Mouse (Mus musculus): Measurements from ENCODE around the gene Adam12. TPM values are rescaled to one million over a fixed set of nuclear protein-coding genes. Genes with fewer than 3 reads are reported as not detected.

Adam12 gene
- polyA plus RNA-seq, 2 experiments: 17.0 to 18.1 TPM

DNA sequence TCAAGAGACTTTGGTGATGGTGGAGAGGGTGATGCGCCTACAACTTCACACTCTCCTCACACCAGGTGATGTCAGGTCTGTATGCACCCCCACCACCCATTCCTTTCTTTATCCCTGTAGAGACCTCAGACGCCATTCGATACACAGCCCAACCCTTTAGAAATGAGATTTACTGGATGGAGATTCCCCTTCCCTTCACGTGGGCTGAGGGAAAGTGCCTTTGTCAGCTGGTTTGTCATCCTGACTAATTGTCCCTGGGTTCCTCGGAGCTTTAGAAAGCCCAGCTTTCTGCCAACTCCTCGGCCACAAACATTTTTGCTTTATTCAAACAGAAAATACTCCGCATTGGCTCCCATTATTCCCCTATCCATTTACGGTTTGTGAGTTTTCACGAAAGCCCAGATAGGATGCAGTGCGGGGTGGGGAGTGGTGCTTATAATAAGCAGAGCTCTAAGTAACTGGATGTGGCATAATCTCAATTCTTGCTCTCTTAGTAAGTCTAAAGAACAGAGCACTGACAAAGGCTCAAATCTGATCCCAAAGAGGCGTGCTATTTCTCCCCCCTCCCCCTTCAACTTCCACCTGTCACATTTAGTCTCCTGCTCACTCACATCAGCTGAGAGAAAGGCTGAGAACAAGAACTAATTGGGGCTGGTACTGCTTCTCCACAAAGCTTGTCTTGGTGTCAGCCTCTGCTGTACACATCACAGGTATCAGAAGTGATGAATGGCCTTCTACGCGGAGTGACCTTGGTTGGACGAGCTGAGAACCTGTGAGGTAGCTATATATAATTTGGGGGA lies 143.2 kb downstream of the Adam12 start:
- Histone ChIP-seq H3K27me3 (ENCODE audit: control insufficient read depth, insufficient read depth, low read length) (no peaks in the 10 kb centered on the region), H3K36me3 (ENCODE audit: control insufficient read depth, insufficient read depth, low read length) (no peaks in the 10 kb centered on the region), H3K4me3 (replicated peaks; ENCODE audit: low read length) (no peak overlapping the region), H3K9ac (ENCODE audit: low read depth, low read length, severe bottlenecking) (no peak overlapping the region), H3K4me1 (ENCODE audit: control insufficient read depth, insufficient read depth, low read length) (peaks cover 13% of the 10 kb centered on the region), H3K27ac (replicated peaks; ENCODE audit: low read depth, low read length) (no peak overlapping the region), H3K9me3 (ENCODE audit: control insufficient read depth, low read length) (no peaks in the 10 kb centered on the region), H3K4me2 (replicated peaks; ENCODE audit: low read depth, low read length, severe bottlenecking) (no peak overlapping the region)
- WGBS: 76% methylated on average over 14 of the region's 14 CpGs
- no peak for TF ChIP-seq POLR2A (IDR thresholded peaks at IDR 0.05; ENCODE audit: borderline replicate concordance, extremely low read depth, insufficient read depth, insufficient read length)
- DNase-seq (ENCODE audit: low spot score) (no peak), ATAC-seq (ENCODE audit: low FRiP score, low read depth) (no peak)

DNA sequence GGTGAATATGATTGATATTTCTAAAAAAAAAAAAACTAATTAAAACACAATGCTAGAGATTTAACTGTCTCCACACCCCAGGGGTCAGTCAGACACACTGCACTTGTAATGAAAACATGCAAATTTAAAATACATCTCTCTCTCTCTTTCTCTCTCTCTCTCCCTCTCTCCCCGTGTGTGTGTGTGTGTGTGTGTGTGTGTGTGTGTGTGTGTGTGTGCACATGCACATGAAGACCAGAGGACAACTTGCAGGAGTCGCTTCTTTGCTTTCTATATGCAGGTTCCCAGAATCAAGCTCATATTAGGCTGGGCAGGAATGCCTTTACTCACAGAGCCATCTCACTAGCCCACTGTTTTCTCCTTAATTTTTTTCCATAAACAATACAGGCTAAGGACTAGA lies 146.6 kb downstream of the Adam12 start:
- Histone ChIP-seq H3K36me3 (ENCODE audit: control insufficient read depth, insufficient read depth, low read length) (no peaks in the 10 kb centered on the region), H3K9me3 (ENCODE audit: control insufficient read depth, low read length) (no peaks in the 10 kb centered on the region), H3K27ac (replicated peaks; ENCODE audit: low read depth, low read length) (no peak overlapping the region), H3K4me1 (ENCODE audit: control insufficient read depth, insufficient read depth, low read length) (peaks cover 2% of the 10 kb centered on the region; the same call in 1 of the 2 replicates), H3K4me2 (replicated peaks; ENCODE audit: low read depth, low read length, severe bottlenecking) (no peak overlapping the region), H3K4me3 (replicated peaks; ENCODE audit: low read length) (no peak overlapping the region), H3K27me3 (ENCODE audit: control insufficient read depth, insufficient read depth, low read length) (no peaks in the 10 kb centered on the region), H3K9ac (ENCODE audit: low read depth, low read length, severe bottlenecking) (no peak overlapping the region)
- no peak for ATAC-seq (ENCODE audit: low FRiP score, low read depth)
- no peak for DNase-seq (ENCODE audit: low spot score)
- TF ChIP-seq POLR2A (IDR thresholded peaks at IDR 0.05; ENCODE audit: borderline replicate concordance, extremely low read depth, insufficient read depth, insufficient read length): no peak
- 93% methylated on average over 2 of the region's 2 CpGs for WGBS

DNA sequence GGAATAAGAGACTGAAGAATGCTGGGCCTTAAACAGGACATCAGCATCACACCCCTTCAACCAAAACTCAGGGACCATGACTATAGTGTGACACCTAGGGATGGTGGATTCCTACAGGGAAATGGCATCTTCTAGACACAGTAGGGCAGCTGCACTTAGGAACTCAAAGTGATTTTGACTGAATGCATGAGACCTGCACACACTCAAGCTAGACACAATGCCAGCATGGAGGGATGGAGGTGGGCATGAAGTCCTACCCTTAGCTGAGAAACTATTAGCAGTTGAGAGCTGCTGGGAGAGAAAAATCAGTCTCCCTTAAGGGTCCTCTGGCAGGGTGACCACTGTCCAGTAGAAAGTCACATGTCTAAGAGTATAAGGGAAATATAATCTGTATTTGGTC lies 147.0 kb downstream of the Adam12 start:
- Histone ChIP-seq H3K4me3 (replicated peaks; ENCODE audit: low read length) (no peak overlapping the region), H3K4me2 (replicated peaks; ENCODE audit: low read depth, low read length, severe bottlenecking) (no peak overlapping the region), H3K27ac (replicated peaks; ENCODE audit: low read depth, low read length) (no peak overlapping the region), H3K9me3 (ENCODE audit: control insufficient read depth, low read length) (no peaks in the 10 kb centered on the region), H3K4me1 (ENCODE audit: control insufficient read depth, insufficient read depth, low read length) (peaks cover 2% of the 10 kb centered on the region; the same call in 1 of the 2 replicates), H3K36me3 (ENCODE audit: control insufficient read depth, insufficient read depth, low read length) (no peaks in the 10 kb centered on the region), H3K9ac (ENCODE audit: low read depth, low read length, severe bottlenecking) (no peak overlapping the region), H3K27me3 (ENCODE audit: control insufficient read depth, insufficient read depth, low read length) (no peaks in the 10 kb centered on the region)
- no peak for TF ChIP-seq POLR2A (IDR thresholded peaks at IDR 0.05; ENCODE audit: borderline replicate concordance, extremely low read depth, insufficient read depth, insufficient read length)
- no peak for DNase-seq (ENCODE audit: low spot score)
- ATAC-seq (ENCODE audit: low FRiP score, low read depth): no peak

DNA sequence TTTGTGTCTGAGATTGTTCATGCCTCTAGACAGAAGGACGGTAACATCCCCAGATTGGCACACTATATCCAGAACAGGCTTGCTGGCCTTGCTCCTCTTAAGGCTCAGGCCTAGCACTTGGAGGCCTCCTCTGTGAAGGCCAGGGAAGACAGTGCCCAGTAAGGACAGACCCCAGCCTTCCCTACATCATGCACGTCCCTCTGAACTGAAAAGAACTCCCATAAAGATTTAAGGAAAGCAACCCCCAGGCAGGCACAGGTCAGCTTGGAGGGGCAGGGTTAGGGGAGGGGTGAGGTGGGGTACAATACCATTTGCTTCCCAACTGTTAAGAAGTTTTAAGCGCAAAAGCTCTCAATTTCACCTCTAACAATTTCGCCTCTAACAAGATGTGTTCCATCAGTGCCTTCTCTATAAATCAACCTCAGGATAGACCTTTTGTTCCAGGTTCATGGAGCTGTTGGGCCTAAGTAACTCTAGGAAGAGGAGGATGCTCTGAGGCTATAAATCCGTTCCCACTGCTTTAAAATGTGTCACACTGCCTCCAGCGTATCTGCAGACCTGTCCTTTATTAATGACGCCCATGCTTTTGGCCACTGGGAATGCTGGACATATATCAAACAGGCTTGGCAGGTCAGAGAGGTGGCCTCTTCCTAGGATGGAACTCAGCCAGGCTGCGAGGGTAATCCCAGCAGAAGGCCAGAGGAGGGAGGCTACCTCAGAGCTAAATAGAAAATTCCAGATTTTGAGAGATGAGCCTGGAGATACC lies 150.5 kb downstream of the Adam12 start:
- WGBS: 44% methylated on average over 8 of the region's 8 CpGs
- ATAC-seq (ENCODE audit: low FRiP score, low read depth): no peak

DNA sequence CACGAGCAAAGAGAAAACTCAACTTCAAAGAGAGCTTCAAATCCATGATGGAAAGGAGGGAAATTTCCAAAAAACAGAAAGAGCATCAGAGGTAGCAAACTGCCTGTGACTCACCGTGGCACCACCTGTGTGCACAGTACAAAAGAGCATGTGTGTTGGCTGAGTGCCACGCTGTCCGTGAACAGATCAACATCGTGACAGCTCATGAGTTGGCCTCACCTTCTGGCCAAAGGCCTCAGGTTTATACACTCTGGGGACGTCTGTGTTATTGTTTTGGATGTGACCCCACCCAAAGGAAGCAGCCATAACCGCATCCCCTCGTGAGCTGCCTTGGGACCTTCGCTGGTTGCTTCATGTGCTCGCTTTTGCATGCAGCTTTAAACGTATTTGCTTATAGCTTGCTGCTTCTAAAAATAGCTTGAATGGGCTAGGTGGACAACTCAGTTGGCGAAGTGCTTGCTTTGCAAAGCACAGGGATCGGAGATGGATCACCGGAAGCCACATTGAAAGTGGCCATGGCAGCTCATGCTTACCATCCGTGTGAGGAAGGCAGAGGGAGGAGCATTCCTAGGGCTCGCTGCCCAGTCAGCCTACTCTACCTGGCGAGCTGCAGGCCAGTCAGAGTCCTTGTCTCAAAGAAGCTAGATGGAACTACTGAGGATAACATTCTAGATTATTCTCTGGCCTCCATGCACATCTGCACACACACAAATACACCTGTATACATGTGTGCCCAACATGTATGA lies 151.8 kb downstream of the Adam12 start:
- Histone ChIP-seq H3K36me3 (ENCODE audit: control insufficient read depth, insufficient read depth, low read length) (no peaks in the 10 kb centered on the region), H3K9ac (ENCODE audit: low read depth, low read length, severe bottlenecking) (no peak overlapping the region), H3K27me3 (ENCODE audit: control insufficient read depth, insufficient read depth, low read length) (no peaks in the 10 kb centered on the region), H3K4me3 (replicated peaks; ENCODE audit: low read length) (no peak overlapping the region), H3K9me3 (ENCODE audit: control insufficient read depth, low read length) (no peaks in the 10 kb centered on the region), H3K4me2 (replicated peaks; ENCODE audit: low read depth, low read length, severe bottlenecking) (no peak overlapping the region), H3K27ac (replicated peaks; ENCODE audit: low read depth, low read length) (no peak overlapping the region), H3K4me1 (ENCODE audit: control insufficient read depth, insufficient read depth, low read length) (no peaks in the 10 kb centered on the region)
- WGBS: 74% methylated on average over 17 of the region's 17 CpGs
- no peak for ATAC-seq (ENCODE audit: low FRiP score, low read depth)
- DNase-seq (ENCODE audit: low spot score): no peak
- no peak for TF ChIP-seq POLR2A (IDR thresholded peaks at IDR 0.05; ENCODE audit: borderline replicate concordance, extremely low read depth, insufficient read depth, insufficient read length)

More for the DNA sequence above, 150.5 kb downstream of the Adam12 start:
- DNase-seq (ENCODE audit: low spot score): no peak
- no peak for TF ChIP-seq POLR2A (IDR thresholded peaks at IDR 0.05; ENCODE audit: borderline replicate concordance, extremely low read depth, insufficient read depth, insufficient read length)
- no peaks in the 10 kb centered on the region for H3K4me1 ChIP-seq (ENCODE audit: control insufficient read depth, insufficient read depth, low read length)
- H3K27ac ChIP-seq (replicated peaks; ENCODE audit: low read depth, low read length): no peak overlapping the region
- no peaks in the 10 kb centered on the region for H3K27me3 ChIP-seq (ENCODE audit: control insufficient read depth, insufficient read depth, low read length)
- H3K9me3 ChIP-seq (ENCODE audit: control insufficient read depth, low read length): no peaks in the 10 kb centered on the region
- no peak overlapping the region for H3K4me2 ChIP-seq (replicated peaks; ENCODE audit: low read depth, low read length, severe bottlenecking)
- no peaks in the 10 kb centered on the region for H3K36me3 ChIP-seq (ENCODE audit: control insufficient read depth, insufficient read depth, low read length)
- no peak overlapping the region for H3K4me3 ChIP-seq (replicated peaks; ENCODE audit: low read length)
- no peak overlapping the region for H3K9ac ChIP-seq (ENCODE audit: low read depth, low read length, severe bottlenecking)

All from limb, embryonic 14.5 days (tissue).